Comparison of ENCODE assay signal across 8 mouse cellular contexts in the genomic region with DNA sequence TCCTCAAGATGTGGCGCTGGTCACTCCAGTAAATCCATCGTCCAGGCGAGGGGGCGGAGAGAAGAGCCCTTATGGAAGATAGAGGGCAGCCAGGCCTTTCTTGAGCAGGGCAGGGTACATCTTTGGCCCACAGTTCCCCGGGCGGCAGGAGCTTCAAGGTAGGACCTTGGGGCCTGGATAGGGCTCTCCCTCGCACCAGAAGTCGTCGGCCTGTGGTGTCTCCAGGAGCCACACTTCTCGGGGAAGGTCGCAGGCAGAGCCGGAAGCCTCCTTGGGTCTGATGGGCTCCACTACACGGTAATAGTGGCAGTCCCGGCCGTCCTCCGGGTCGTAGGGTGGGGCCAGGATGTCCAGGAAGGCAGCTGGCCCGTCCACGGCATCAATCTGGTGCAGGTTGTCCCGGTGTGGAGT. TPM values are rescaled to one million over a fixed set of nuclear protein-coding genes. Genes with fewer than 3 reads are reported as not detected.
DNase-seq lines count a peak whose midpoint lies in the region; ATAC-seq and TF ChIP-seq lines count a peak whose summit lies in the region.

No protein-coding gene starts in this region.

- 2% methylated on average over 20 of the region's 20 CpGs for WGBS in cerebellum, adult 2 months
- 1% methylated on average over 20 of the region's 20 CpGs for WGBS in heart, embryonic 12.5 days
- 1% methylated on average over 20 of the region's 20 CpGs for WGBS in midbrain, embryonic 14.5 days

- peak overlapping the region; percentile 99 for H3K4me3 ChIP-seq in cerebellum, adult 2 months (replicated peaks; ENCODE audit: insufficient read depth, low read depth, low read length)
- H3K4me3 ChIP-seq in cortical plate, adult 2 months (ENCODE audit: insufficient read depth, low read length) = peak overlapping the region; percentile 86
- peak overlapping the region; percentile 91 for H3K4me3 ChIP-seq in heart, embryonic 12.5 days
- peak overlapping the region; percentile 83 for H3K4me3 ChIP-seq in midbrain, embryonic 14.5 days (replicated peaks; ENCODE audit: low read depth, low read length)

- no peak for TF ChIP-seq CTCF in cerebellum, adult 2 months (IDR thresholded peaks at IDR 0.05; ENCODE audit: borderline replicate concordance, insufficient read depth, low read depth, low read length)
- TF ChIP-seq CTCF in cortical plate, adult 2 months (IDR thresholded peaks at IDR 0.05; ENCODE audit: extremely low read depth, insufficient read depth, low read length) = no peak

- H3K9ac ChIP-seq in heart, embryonic 12.5 days = peak overlapping the region; percentile 98
- peak overlapping the region; percentile 80 for H3K9ac ChIP-seq in midbrain, embryonic 14.5 days (replicated peaks; ENCODE audit: low read length)

- H3K9me3 ChIP-seq in heart, embryonic 12.5 days (replicated peaks) = no peaks in the 10 kb centered on the region
- H3K9me3 ChIP-seq in midbrain, embryonic 14.5 days (ENCODE audit: control insufficient read depth, low read length) = no peaks in the 10 kb centered on the region

- no peaks in the 10 kb centered on the region for H3K27me3 ChIP-seq in cerebellum, adult 2 months (ENCODE audit: control insufficient read depth, insufficient read depth, low read length)
- no peaks in the 10 kb centered on the region for H3K27me3 ChIP-seq in heart, embryonic 12.5 days (replicated peaks)
- H3K27me3 ChIP-seq in midbrain, embryonic 14.5 days (ENCODE audit: control insufficient read depth, insufficient read depth, low read length) = no peaks in the 10 kb centered on the region

- H3K4me1 ChIP-seq in cerebellum, adult 2 months (ENCODE audit: control insufficient read depth, insufficient read depth, low read length) = no peaks in the 10 kb centered on the region; the same call in 1 of the 2 replicates
- H3K4me1 ChIP-seq in cortical plate, adult 2 months (ENCODE audit: control insufficient read depth, insufficient read depth, low read length) = peaks cover 4% of the 10 kb centered on the region
- H3K4me1 ChIP-seq in heart, embryonic 12.5 days (replicated peaks) = peaks cover 29% of the 10 kb centered on the region
- peaks cover 31% of the 10 kb centered on the region for H3K4me1 ChIP-seq in midbrain, embryonic 14.5 days (ENCODE audit: control insufficient read depth, insufficient read depth, low read length)

- TF ChIP-seq POLR2A in cerebellum, adult 2 months (IDR thresholded peaks at IDR 0.05; ENCODE audit: borderline replicate concordance, insufficient read depth, low read length) = no peak
- TF ChIP-seq POLR2A in cortical plate, adult 2 months (IDR thresholded peaks at IDR 0.05; ENCODE audit: extremely low read depth, insufficient read depth, low read length) = no peak

- DNase-seq in cerebellum, adult 2 months = peak in 1 of 2 experiments; percentile 32
- DNase-seq in cerebellum, postnatal 4 days (ENCODE audit: low spot score in 2 of 2) = no peak
- DNase-seq in A20 (ENCODE audit: low read depth, low spot score) = peak; percentile 41
- peak; percentile 45 to 62 for DNase-seq in kidney, postnatal 4 days
- peak; percentile 28 for DNase-seq in midbrain, embryonic 14.5 days
- no peak for DNase-seq in right cerebral cortex, adult 2 months (ENCODE audit: low spot score in 2 of 2)

- ATAC-seq in heart, embryonic 12.5 days (ENCODE audit: insufficient number of reproducible peaks, low FRiP score) = peak; percentile 12; the same call in 1 of the 2 replicates
- ATAC-seq in midbrain, embryonic 14.5 days (ENCODE audit: low FRiP score, low TSS enrichment) = peak; percentile 0; the same call in 1 of the 2 replicates

- no peak overlapping the region for H3K27ac ChIP-seq in cerebellum, adult 2 months (ENCODE audit: insufficient read depth, low read length)
- H3K27ac ChIP-seq in cortical plate, adult 2 months (ENCODE audit: insufficient read depth, low read length) = peak overlapping the region; percentile 91
- H3K27ac ChIP-seq in heart, embryonic 12.5 days (ENCODE audit: poor library complexity, severe bottlenecking) = peak overlapping the region; percentile 91; the same call in 1 of the 2 replicates
- peak overlapping the region; percentile 96; the same call in 1 of the 2 replicates for H3K27ac ChIP-seq in midbrain, embryonic 14.5 days (replicated peaks; ENCODE audit: low read depth, low read length)

- H3K36me3 ChIP-seq in heart, embryonic 12.5 days = peaks cover 3% of the 10 kb centered on the region; the same call in 1 of the 2 replicates
- H3K36me3 ChIP-seq in midbrain, embryonic 14.5 days (ENCODE audit: control insufficient read depth, insufficient read depth, low read length) = 0 out of 2 replicates have a peak, but pooled peaks cover 8% of the 10 kb centered on the region

- H3K4me2 ChIP-seq in heart, embryonic 12.5 days = peak overlapping the region; percentile 98
- peak overlapping the region; percentile 97 for H3K4me2 ChIP-seq in midbrain, embryonic 14.5 days (ENCODE audit: low read length)

RNA-seq across cellular contexts. Expression of a gene that starts 0.9 kb away (rescaled TPM):
- 38.2 and 39.3 TPM in 2 replicates for polyA plus RNA-seq in cerebellum, adult 2 months (2012; rRNA removed)
- 25.9 and 28.7 TPM in 2 replicates for polyA plus RNA-seq in cortical plate, adult 2 months (2012; rRNA removed)
- 57.0 and 57.1 TPM in 2 replicates for polyA plus RNA-seq in heart, embryonic 12.5 days (2016; fragmentation: Nextera tagmentation; extraction: Ambion mirVana)
- polyA plus RNA-seq in midbrain, embryonic 14.5 days (2014; fragmentation: Nextera tagmentation; extraction: Ambion mirVana) = 77.1 and 98.6 TPM in 2 replicates

RNA-seq across cellular contexts. Expression of a gene that starts 12.6 kb away (rescaled TPM):
- 0.07 and 0.21 TPM in 2 replicates for polyA plus RNA-seq in cerebellum, adult 2 months (2012; rRNA removed)
- polyA plus RNA-seq in cortical plate, adult 2 months (2012; rRNA removed) = 3.4 and 9.9 TPM in 2 replicates
- 0.88 and 0.99 TPM in 2 replicates for polyA plus RNA-seq in heart, embryonic 12.5 days (2016; fragmentation: Nextera tagmentation; extraction: Ambion mirVana)
- polyA plus RNA-seq in midbrain, embryonic 14.5 days (2014; fragmentation: Nextera tagmentation; extraction: Ambion mirVana) = 0.12 and 1.0 TPM in 2 replicates

Comparison
In these comparisons a context has a peak if more than half of its experiments do, and no peak if none do; other contexts are left out.
1. DNase-seq: peak in A20 (single experiment), kidney, postnatal 4 days (2 of 2) and midbrain, embryonic 14.5 days (single experiment); none in cerebellum, postnatal 4 days (0 of 2) and right cerebral cortex, adult 2 months (0 of 2).
2. Peak in every context shown above with its lines, with median percentiles within 50 percentile points of each other: H3K4me3 ChIP-seq.